9 mouse cellular contexts compared by ENCODE assay signal in genomic region chr16:24238075-24238555, GRCm38 (mm10).
DNase-seq lines count a peak whose midpoint lies in the region; ATAC-seq and TF ChIP-seq lines count a peak whose summit lies in the region.
"Had no signal": no experiment of that assay in that cellular context is flagged by ENCODE, and none has a peak within 500 bp of the region (broad histone marks: within the 10 kb centered on the region; RNA-seq: fewer than 3 reads in every experiment).

No protein-coding gene starts in this region.

- H3K9me3 ChIP-seq in embryonic facial prominence, embryonic 14.5 days (ENCODE audit: control insufficient read depth, low read length) = no peaks in the 10 kb centered on the region
- no peaks in the 10 kb centered on the region for H3K9me3 ChIP-seq in embryonic facial prominence, embryonic 10.5 days
- H3K9me3 ChIP-seq in heart, postnatal 0 days (replicated peaks; ENCODE audit: control insufficient read depth, low read length) = no peaks in the 10 kb centered on the region
- no peaks in the 10 kb centered on the region for H3K9me3 ChIP-seq in midbrain, embryonic 10.5 days (replicated peaks)

- no peak overlapping the region for H3K4me2 ChIP-seq in embryonic facial prominence, embryonic 14.5 days (ENCODE audit: low read depth, low read length)
- no peak overlapping the region for H3K4me2 ChIP-seq in heart, postnatal 0 days (ENCODE audit: low read depth, low read length)
- peak overlapping the region; percentile 19 for H3K4me2 ChIP-seq in myocyte (ENCODE audit: low read depth)

- H3K27me3 ChIP-seq in embryonic facial prominence, embryonic 14.5 days (replicated peaks; ENCODE audit: control insufficient read depth, insufficient read depth, low read length) = no peaks in the 10 kb centered on the region
- no peaks in the 10 kb centered on the region for H3K27me3 ChIP-seq in embryonic facial prominence, embryonic 10.5 days (replicated peaks; ENCODE audit: low read depth, poor library complexity, severe bottlenecking)
- H3K27me3 ChIP-seq in heart, postnatal 0 days (ENCODE audit: control insufficient read depth, insufficient read depth, low read length) = no peaks in the 10 kb centered on the region
- no peaks in the 10 kb centered on the region for H3K27me3 ChIP-seq in myocyte (ENCODE audit: control insufficient read depth, insufficient read depth, insufficient read length)
- H3K27me3 ChIP-seq in midbrain, embryonic 10.5 days (ENCODE audit: low read depth, poor library complexity, severe bottlenecking) = no peaks in the 10 kb centered on the region

- no peak overlapping the region for H3K4me3 ChIP-seq in embryonic facial prominence, embryonic 14.5 days (ENCODE audit: low read depth, low read length)
- H3K4me3 ChIP-seq in embryonic facial prominence, embryonic 10.5 days = no peak overlapping the region
- H3K4me3 ChIP-seq in heart, postnatal 0 days (ENCODE audit: low read depth, low read length) = no peak overlapping the region
- H3K4me3 ChIP-seq in myocyte = no peak overlapping the region
- no peak overlapping the region for H3K4me3 ChIP-seq in midbrain, embryonic 10.5 days

- peak; percentile 71 for ATAC-seq in embryonic facial prominence, embryonic 14.5 days (ENCODE audit: low read depth)
- peak; percentile 84 for ATAC-seq in heart, postnatal 0 days (ENCODE audit: insufficient read depth, low read depth)

- H3K36me3 ChIP-seq in embryonic facial prominence, embryonic 14.5 days (ENCODE audit: control insufficient read depth, insufficient read depth, low read length) = no peaks in the 10 kb centered on the region
- no peaks in the 10 kb centered on the region for H3K36me3 ChIP-seq in embryonic facial prominence, embryonic 10.5 days (replicated peaks)
- no peaks in the 10 kb centered on the region for H3K36me3 ChIP-seq in heart, postnatal 0 days (replicated peaks; ENCODE audit: control insufficient read depth, insufficient read depth, low read length)
- H3K36me3 ChIP-seq in myocyte (ENCODE audit: control insufficient read depth, insufficient read depth) = no peaks in the 10 kb centered on the region
- H3K36me3 ChIP-seq in midbrain, embryonic 10.5 days = no peaks in the 10 kb centered on the region

- no peak overlapping the region for H3K9ac ChIP-seq in embryonic facial prominence, embryonic 14.5 days (ENCODE audit: low read depth, low read length)
- no peak overlapping the region for H3K9ac ChIP-seq in heart, postnatal 0 days (replicated peaks; ENCODE audit: low read depth, low read length)

- H3ac ChIP-seq in myocyte (ENCODE audit: control insufficient read depth, insufficient read length) = no peak overlapping the region

- no peak for TF ChIP-seq EP300 in heart, postnatal 0 days (IDR thresholded peaks at IDR 0.05; ENCODE audit: low read depth)

- WGBS in embryonic facial prominence, embryonic 14.5 days = 59% methylated on average over 3 of the region's 3 CpGs
- WGBS in embryonic facial prominence, embryonic 10.5 days = 82% methylated on average over 3 of the region's 3 CpGs
- WGBS in heart, postnatal 0 days = 58% methylated on average over 3 of the region's 3 CpGs
- WGBS in midbrain, embryonic 10.5 days = 90% methylated on average over 3 of the region's 3 CpGs

- TF ChIP-seq CTCF in heart, postnatal 0 days (IDR thresholded peaks at IDR 0.05; ENCODE audit: low read depth) = no peak

- TF ChIP-seq POLR2A in myocyte (IDR thresholded peaks at IDR 0.05; ENCODE audit: insufficient read length, low read depth) = no peak

- H3K27ac ChIP-seq in embryonic facial prominence, embryonic 14.5 days (replicated peaks; ENCODE audit: low read depth, low read length) = peak overlapping the region; percentile 63; the same call in 1 of the 2 replicates
- no peak overlapping the region for H3K27ac ChIP-seq in embryonic facial prominence, embryonic 10.5 days (replicated peaks)
- H3K27ac ChIP-seq in heart, postnatal 0 days (ENCODE audit: low read depth) = peak overlapping the region; percentile 63
- H3K27ac ChIP-seq in midbrain, embryonic 10.5 days (replicated peaks) = no peak overlapping the region
- H3K27ac ChIP-seq: macrophage had no signal

- H3K4me1 ChIP-seq in embryonic facial prominence, embryonic 14.5 days (ENCODE audit: control insufficient read depth, insufficient read depth, low read length) = peaks cover 8% of the 10 kb centered on the region; the same call in 1 of the 2 replicates
- H3K4me1 ChIP-seq in embryonic facial prominence, embryonic 10.5 days = 0 out of 2 replicates have a peak, but pooled peaks cover 3% of the 10 kb centered on the region
- H3K4me1 ChIP-seq in heart, postnatal 0 days (ENCODE audit: control insufficient read depth, insufficient read depth) = peaks cover 13% of the 10 kb centered on the region
- H3K4me1 ChIP-seq in midbrain, embryonic 10.5 days = no peaks in the 10 kb centered on the region

- no peaks in the 10 kb centered on the region for H3K79me2 ChIP-seq in myocyte (ENCODE audit: control insufficient read depth, insufficient read depth)

- peak; percentile 50 for DNase-seq in embryonic facial prominence, embryonic 14.5 days (ENCODE audit: low spot score)
- no peak for DNase-seq in embryonic facial prominence, embryonic 10.5 days (ENCODE audit: low spot score)
- peak; percentile 62 to 69 for DNase-seq in adrenal gland, postnatal 36 days
- peak; percentile 52 for DNase-seq in heart, postnatal 0 days (ENCODE audit: low spot score)
- peak; percentile 14 to 17 for DNase-seq in layer of hippocampus, postnatal 36 days
- no peak for DNase-seq in spleen, postnatal 36 days (ENCODE audit: low spot score in 2 of 2)
- no peak for DNase-seq in midbrain, embryonic 10.5 days (ENCODE audit: low spot score)

TF ChIP-seq in myocyte, 11 proteins besides CTCF, POLR2A, EP300 and RAD21:
- TF ChIP-seq POLR2AphosphoS2 (IDR thresholded peaks at IDR 0.05; ENCODE audit: insufficient read length, low read depth) (no peak), MYOG (IDR thresholded peaks at IDR 0.05; ENCODE audit: control insufficient read depth in 1 of 3, insufficient read depth in 1 of 3, insufficient read length in 2 of 3, low read depth in 2 of 3) (peak; percentile 27 to 81 (median 45)), TCF12 (IDR thresholded peaks at IDR 0.05; ENCODE audit: insufficient read depth, poor library complexity, severe bottlenecking) (peak; percentile 21), MYOD1 (IDR thresholded peaks at IDR 0.05; ENCODE audit: control insufficient read depth in 1 of 3, insufficient read length in 2 of 3, low read depth in 2 of 3) (peak; percentile 29 to 91 (median 85)), TCF3 (IDR thresholded peaks at IDR 0.05; ENCODE audit: insufficient read length, low read depth) (peak; percentile 42), MAX (IDR thresholded peaks at IDR 0.05; ENCODE audit: low read depth) (no peak)

Comparison
In these comparisons a context has a peak if more than half of its experiments do, and no peak if none do; other contexts are left out.
1. DNase-seq: peak in embryonic facial prominence, embryonic 14.5 days (single experiment), adrenal gland, postnatal 36 days (2 of 2), heart, postnatal 0 days (single experiment) and layer of hippocampus, postnatal 36 days (2 of 2); none in embryonic facial prominence, embryonic 10.5 days (single experiment), spleen, postnatal 36 days (0 of 2) and midbrain, embryonic 10.5 days (single experiment).
2. H3K27ac ChIP-seq: peak in embryonic facial prominence, embryonic 14.5 days (single experiment) and heart, postnatal 0 days (single experiment); none in embryonic facial prominence, embryonic 10.5 days (single experiment) and midbrain, embryonic 10.5 days (single experiment).